Mouse (Mus musculus) spleen, adult 18-20 months (tissue): ENCODE measurements around the gene Hsf2bp.

Experiments
- DNase-seq, 2 experiments: peaks; one replicate each; pipeline ENCODE4 v3.0.0; 2022; ENCODE audit warnings: mixed read lengths in 2 of 2

The Hsf2bp gene

GRCm38 (mm10) chr17:31933956-31934355 lies 102.2 kb downstream of the Hsf2bp start:
- no peak for DNase-seq

DNA sequence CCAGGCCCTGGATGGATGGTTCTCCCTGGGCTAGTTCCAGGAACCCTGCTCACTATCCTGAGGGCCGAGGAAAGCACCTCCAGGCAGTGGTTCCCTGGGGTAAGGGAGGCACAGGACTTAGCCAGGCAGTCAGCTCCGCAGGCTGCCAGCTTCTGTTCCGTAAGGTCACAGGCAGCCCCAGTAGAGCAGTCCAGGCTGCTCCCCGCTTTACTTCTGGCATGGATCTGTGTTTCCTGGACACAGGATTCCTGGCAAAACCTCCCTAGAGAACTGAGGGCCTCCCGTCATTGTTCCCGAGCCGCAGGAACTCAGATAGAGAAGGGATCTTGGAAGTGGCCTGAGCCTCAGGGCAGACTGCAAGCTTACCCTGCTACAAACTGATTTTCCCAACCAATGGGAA lies 104.7 kb downstream of the Hsf2bp start:
- no peak for DNase-seq

DNA sequence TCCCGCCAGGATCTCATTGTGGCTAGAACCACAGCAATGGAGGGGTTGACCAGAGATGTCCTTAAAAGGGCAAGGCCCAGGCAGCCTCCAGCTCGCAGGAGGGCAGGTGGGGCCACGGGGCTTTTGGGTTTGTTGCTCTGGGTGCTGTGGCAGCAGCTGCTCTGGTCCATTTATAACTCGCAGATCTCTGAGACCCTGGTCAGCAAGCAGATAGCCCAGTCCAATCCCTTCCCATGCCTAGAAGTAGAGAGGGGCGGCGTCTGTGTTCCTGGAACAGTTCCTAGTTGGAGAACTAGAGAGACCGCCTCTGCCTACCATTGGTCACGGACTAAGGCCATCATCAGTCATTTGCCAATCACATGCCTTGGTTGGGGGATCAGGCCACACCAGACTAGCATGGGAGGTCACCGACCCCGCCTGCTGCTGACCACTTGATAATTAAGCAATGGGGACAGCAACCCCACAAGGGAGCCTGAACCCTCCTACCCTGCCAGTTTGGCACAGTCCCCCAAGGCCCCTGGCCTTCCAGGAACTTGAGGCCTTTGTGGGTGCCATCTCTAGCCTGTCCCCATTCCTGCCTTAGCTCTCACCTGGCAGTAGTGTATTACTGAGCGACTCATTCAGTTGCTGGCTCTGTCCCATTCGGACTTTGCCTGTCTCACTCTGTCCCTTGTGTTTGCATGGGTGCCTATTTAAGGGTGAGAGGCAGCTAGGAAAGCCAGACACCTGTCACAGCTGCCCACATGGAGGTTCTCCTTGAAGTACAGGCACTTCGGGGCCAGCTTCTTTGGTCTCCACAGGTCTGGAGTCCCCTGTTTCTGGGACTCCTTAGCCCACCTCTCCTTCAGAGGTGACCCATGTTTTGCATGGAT lies 106.1 kb downstream of the Hsf2bp start:
- no peak for DNase-seq

- no peak for DNase-seq
These were observed 107.1 kb downstream of the Hsf2bp start for GRCm38 (mm10) chr17:31929032-31929431.

- no peak for DNase-seq
These were observed 108.1 kb downstream of the Hsf2bp start for GRCm38 (mm10) chr17:31927895-31928626.

GRCm38 (mm10) chr17:31924229-31924628 lies 111.9 kb downstream of the Hsf2bp start:
- DNase-seq, result no peak

- no peak for DNase-seq
These were observed 112.7 kb downstream of the Hsf2bp start for GRCm38 (mm10) chr17:31923310-31923970.

DNA sequence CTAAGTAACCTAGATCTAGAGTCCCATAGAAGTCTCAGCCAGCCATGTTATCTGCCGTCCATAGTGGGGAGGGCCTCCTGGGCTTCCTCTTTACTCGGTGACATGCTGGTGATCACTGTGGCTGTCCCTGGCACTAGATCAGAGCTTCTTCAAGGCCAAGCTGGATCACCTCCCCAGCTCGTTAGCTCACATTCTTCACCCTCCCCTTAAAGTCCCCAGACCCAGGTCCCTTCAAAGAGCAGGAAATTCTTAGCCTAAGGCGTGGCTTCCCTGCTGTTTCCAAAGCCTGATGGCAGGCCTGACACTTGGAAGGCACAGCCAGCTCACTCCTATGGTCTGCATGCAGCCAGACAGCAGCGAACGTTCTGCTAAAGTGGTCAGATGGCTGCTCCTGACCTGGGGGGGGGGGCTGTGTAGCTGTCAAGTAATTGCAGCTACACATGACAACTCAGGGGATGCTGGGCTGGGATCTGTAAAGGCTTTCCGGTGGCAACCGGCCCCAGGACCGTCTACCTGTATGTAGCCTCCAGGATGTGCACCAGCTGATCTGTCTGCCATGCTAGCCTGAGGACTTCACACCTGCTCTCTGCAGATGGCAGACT lies 115.5 kb downstream of the Hsf2bp start:
- DNase-seq, result no peak

- no peak for DNase-seq
These were observed 116.5 kb downstream of the Hsf2bp start for GRCm38 (mm10) chr17:31919599-31919998.

DNA sequence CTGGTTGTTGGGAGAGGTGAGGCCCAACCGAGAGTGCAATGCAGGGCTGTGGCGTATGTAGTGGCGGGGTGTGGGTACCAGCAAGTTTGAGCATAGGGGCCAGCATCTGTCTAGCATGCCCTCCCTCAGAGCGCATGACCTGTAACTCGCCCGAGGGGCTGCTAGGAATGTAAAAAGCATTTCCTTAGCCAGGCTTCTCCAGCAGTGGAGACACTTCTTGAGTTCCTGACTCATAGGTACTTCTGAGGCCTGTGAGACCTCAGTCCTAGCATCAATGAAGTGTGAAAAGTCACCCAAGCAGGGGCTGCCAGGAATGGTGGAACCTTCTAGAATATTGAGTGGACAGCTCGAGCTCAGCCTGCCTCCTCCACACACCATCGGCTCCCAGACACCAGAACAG lies 117.8 kb downstream of the Hsf2bp start:
- DNase-seq, result no peak

DNA sequence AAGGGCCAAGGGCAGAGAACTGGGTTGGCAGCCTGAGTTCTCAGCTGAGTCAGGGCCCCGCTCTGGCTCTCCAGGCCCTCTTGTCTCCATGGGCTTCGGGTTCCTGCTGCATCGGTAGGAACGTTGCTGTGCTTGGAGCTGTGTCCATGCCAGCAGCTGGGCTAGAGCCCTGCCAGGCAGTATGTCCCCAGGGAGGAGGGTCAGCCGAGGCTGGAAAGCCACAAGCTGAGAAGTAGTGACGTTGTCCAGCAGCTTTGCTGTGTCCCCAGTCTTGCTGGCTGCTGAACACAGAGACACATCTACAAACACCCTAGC lies 119.7 kb downstream of the Hsf2bp start:
- DNase-seq, result no peak

DNA sequence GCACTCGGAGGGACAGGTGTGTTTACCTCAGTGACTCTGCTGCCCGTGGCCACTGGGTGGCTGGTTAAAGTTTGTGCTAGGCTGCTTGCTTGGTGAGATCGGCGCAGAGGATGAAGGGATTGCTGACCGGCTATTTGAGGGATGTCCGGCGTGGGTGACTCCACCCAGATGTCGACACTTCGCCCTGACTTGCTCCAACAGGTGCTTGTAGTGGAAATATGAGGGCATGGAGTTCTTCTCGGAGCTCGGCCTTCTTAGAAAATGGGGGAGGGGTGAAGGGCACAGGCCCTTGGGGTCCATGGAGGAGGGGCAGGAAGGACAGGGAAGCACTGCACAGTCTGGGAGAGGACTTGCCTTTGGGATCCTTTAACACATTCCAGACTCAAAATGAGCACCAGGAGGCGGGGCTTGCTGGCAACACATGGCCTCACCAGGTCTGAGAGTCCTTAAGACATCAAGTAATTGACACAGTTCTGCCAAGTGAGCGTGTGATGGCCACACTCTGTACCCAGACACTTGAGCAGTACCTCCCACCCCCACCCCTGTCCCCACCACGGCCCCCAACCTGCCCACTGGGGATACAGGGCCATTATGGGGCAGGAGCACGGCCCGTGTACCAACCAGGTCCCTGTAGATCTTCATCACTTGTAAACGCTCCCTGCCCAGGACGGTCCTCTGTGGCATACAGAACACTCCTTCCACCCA lies 120.2 kb downstream of the Hsf2bp start:
- DNase-seq, result no peak

- no peak for DNase-seq
These were observed 121.8 kb downstream of the Hsf2bp start for GRCm38 (mm10) chr17:31914323-31914722.

DNA sequence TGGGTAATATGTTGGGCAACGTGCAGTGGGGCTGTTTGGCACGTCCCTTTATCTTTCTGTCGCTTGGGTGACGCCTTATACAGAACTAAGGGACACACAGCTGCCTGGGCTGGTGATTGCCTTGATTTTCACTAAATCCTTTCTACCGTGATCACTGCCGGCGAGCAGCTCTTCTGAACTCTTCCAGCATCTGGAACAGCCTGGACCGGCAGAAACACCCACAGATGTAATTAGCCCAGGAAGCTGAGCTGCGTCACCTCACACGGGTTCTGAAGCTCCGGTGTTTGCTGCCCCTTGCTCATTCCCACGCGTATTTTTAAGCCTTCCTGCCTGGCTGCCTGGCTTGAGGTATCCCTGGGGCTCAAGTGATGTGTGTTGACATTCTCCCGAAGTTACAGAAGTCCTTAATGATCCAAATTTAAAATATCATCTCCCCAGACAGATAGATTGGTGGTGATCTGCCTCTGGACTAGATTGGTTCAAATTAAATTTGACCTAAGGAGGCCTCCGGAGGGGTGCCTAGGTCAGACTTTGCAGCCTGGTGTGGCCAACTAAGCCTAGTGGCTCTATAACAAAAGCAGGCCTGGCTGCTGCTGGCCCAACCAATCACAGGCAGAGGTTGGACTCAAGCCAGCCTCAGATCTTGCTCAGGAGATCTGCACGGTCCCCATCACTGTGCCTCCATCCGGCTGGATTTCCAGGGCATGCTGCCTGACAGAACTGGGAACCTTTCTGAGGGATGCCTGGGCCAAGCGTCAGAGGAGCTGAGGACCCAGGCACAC lies 123.1 kb downstream of the Hsf2bp start:
- DNase-seq, result no peak

GRCm38 (mm10) chr17:31912387-31912786 lies 123.8 kb downstream of the Hsf2bp start:
- no peak for DNase-seq

DNA sequence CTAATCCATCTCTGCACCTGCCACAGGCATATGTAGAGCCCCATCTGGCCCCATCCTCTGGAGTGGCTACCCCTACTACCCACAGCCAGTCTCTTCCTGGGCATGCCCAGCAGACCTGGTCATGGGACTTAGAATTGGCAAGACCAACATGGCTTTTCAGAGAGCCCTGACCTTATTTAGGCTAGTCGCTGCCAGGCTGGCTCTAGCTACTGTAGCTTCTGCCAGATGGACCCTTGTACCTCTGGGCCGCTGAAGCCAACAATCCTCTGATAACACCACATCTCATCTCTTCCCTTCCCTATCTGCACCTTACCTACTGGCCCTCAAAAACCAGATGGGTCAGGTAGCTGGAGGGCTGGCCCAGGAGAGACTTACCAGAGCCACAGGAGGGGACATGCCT lies 127.2 kb downstream of the Hsf2bp start:
- no peak for DNase-seq

DNA sequence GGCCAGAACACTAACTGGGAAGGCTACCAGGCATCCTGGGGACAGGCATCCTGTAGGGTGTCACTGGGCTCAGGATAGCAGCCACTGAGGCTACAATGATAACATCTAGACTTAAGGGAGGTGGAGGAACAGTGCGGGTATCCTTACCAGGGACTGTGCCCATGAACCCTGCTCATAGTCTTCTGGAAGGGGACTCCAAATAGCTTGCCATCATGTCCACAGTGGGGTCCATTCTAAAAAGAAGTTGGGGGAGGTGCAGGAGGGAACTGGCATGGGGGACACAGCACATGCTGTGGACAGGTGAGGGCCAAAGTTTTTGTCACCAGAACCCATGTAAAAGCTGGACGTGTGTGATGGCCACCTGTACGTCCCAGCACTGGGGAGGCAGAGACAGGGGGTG lies 129.7 kb downstream of the Hsf2bp start:
- peak in 1 of 2 experiments; percentile 1 for DNase-seq

GRCm38 (mm10) chr17:31905791-31906211 lies 130.3 kb downstream of the Hsf2bp start:
- DNase-seq, result peak; percentile 8 to 12

DNA sequence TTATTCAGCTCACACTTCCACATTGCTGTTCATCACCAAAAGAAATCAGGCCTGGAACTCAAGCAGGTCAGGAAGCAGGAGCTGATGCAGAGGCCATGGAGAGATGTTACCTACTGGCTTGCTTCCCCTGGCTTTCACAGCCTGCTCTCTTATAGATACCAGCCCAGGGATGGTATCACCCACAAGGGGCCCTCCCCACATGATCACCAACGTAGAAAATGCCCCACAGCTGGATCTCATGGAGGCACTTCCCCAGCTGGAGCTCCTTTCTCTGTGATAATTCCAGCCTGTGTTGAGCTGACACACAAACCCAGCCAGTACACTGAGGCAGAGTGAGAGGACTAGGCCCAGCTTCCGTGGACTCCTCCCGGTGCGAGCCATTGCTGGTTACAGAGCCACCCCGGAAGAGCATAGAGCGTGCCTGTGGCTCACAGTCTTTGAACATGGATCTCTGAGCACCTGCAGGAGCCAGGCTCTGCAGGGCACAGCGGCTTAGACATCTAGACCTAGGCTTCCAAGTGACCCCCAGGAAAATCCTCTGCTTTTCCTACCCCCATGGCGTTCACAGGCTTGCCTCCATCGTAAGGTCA lies 130.9 kb downstream of the Hsf2bp start:
- peak in 1 of 2 experiments; percentile 2 for DNase-seq

DNA sequence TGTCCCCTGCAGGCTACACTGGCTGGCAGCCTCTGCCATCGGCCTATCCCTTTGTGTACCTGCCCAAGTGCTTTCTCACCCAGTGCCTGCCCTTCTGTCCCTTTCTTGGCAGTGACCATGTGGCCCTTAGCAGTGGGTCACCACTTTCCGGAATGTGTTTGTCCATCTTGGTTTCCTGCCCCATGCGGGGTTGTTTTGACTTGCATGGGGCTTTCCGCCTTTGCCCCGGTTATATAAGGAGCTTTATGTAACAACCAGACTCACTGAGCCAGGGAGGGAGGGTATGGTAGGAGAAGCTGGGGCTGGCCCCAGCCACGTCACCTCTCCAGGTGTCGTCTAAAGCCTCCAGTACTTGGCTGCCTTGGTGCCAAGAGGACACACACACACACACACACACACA lies 132.1 kb downstream of the Hsf2bp start:
- DNase-seq, result peak in 1 of 2 experiments; percentile 2

DNA sequence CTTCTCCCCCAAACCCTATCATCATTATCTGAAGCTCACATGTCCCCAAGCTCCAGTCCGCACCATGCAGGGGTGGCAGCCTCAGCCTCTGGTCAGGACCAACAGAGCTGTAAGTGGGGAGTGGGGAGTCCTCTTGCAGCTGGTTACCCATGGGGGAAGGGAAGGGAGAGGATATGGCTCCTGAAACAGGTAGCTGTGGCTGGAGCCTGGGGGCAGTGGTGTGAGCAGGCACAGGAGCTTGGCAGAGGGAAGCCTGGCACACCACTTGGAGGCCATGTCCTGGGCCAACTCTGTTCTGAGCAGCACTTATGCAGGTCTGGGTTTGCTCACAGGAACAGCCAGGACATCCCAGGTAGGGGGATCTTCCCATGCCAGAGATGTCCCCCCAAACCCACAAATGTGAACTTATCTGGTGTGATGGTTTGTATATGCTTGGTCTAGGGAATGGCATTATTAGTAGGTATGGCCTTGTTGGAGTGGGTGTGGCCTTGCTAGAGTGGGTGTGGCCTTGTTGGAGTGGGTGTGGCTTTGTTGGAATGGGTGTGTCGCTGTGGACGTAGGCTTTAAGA lies 133.4 kb downstream of the Hsf2bp start:
- no peak for DNase-seq
